Comparison of ENCODE assay signal across 9 mouse cellular contexts in the genomic region with DNA sequence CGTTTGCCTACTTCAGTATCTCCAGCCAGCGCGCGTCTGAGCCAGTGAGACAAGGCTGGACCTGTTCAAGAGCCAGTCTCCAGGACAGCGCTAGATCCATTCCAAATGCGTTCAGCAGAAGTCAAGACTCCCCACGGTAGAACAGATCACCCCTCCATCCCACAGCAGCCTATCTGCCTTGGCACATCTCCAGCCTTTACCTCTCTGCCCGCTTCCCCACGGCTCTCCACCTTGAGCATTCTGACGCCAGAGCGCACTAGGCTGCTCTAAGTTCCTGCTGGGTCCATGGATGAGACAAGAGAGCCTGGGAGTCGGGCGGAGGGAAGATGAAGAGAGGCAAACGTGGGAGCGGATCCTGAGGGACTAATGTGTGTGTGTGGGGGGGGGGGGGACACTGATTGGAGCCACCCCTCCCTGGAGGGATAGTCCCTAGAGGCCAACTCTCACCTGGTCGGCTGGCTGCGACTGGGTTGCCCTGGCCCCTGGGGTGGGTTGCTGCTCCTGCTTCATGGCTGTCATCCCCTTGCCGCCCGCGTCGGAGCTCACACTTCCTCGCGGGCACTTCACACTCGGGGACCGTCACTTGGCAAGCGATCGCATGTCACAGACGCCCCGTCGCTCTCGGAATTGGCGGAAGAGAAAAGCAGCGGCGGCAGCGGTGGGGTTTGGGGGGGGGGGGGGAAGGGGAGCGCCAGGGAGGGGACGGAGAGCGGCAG. TPM values are rescaled to one million over a fixed set of nuclear protein-coding genes. Genes with fewer than 3 reads are reported as not detected.
A peak's percentile ranks its signal among the peaks of the same experiment; 100 is the strongest.
DNase-seq lines count a peak whose midpoint lies in the region; ATAC-seq and TF ChIP-seq lines count a peak whose summit lies in the region.
"Had no signal": no experiment of that assay in that cellular context is flagged by ENCODE, and none has a peak within 500 bp of the region (broad histone marks: within the 10 kb centered on the region; RNA-seq: fewer than 3 reads in every experiment).

A gene (minus strand): TSS at position 635 of the 716 bp plus-strand sequence.

- H3K9ac ChIP-seq in heart, embryonic 12.5 days, result 0 out of 2 replicates have a peak within 1 kb of the TSS, but pooled peaks have one; percentile 38
- peak within 1 kb of the TSS; percentile 53 for H3K9ac ChIP-seq in forebrain, embryonic 11.5 days (ENCODE audit: low read length)
- peak within 1 kb of the TSS; percentile 41 for H3K9ac ChIP-seq in neural tube, embryonic 11.5 days (ENCODE audit: low read length)

- peak within 1 kb of the TSS; percentile 90 for H3K4me2 ChIP-seq in heart, embryonic 12.5 days
- peak within 1 kb of the TSS; percentile 92 for H3K4me2 ChIP-seq in forebrain, embryonic 11.5 days (ENCODE audit: low read depth, low read length, severe bottlenecking)
- peak within 1 kb of the TSS; percentile 94 for H3K4me2 ChIP-seq in neural tube, embryonic 11.5 days (ENCODE audit: low read depth)

- no peaks in the 10 kb centered on the region for H3K36me3 ChIP-seq in heart, embryonic 12.5 days
- H3K36me3 ChIP-seq in forebrain, embryonic 11.5 days (ENCODE audit: control insufficient read depth, insufficient read depth, low read length), result no peaks in the 10 kb centered on the region
- no peaks in the 10 kb centered on the region for H3K36me3 ChIP-seq in neural tube, embryonic 11.5 days (ENCODE audit: control insufficient read depth, insufficient read depth, low read length)

- H3K4me1 ChIP-seq in heart, embryonic 12.5 days (replicated peaks), result peaks cover 12% of the 10 kb centered on the region
- H3K4me1 ChIP-seq in bone marrow macrophage, adult 2 months (ENCODE audit: control insufficient read depth, insufficient read depth, low read length), result no peaks in the 10 kb centered on the region
- H3K4me1 ChIP-seq in forebrain, embryonic 11.5 days (replicated peaks; ENCODE audit: control insufficient read depth, insufficient read depth, low read length), result peaks cover 4% of the 10 kb centered on the region; the same call in 1 of the 2 replicates
- H3K4me1 ChIP-seq in neural tube, embryonic 11.5 days (ENCODE audit: control insufficient read depth, insufficient read depth, low read length), result no peaks in the 10 kb centered on the region

- no peak for TF ChIP-seq POLR2A in bone marrow macrophage, adult 2 months (IDR thresholded peaks at IDR 0.05; ENCODE audit: borderline replicate concordance, low read depth, low read length)

- TF ChIP-seq CTCF in bone marrow macrophage, adult 2 months (IDR thresholded peaks at IDR 0.05; ENCODE audit: low read depth, low read length), result no peak

- peaks cover 37% of the 10 kb centered on the region for H3K27me3 ChIP-seq in heart, embryonic 12.5 days (replicated peaks)
- H3K27me3 ChIP-seq in forebrain, embryonic 11.5 days (ENCODE audit: control insufficient read depth, insufficient read depth, low read length), result peaks cover 18% of the 10 kb centered on the region
- H3K27me3 ChIP-seq in neural tube, embryonic 11.5 days (ENCODE audit: control insufficient read depth, insufficient read depth, low read length), result peaks cover 25% of the 10 kb centered on the region

- ATAC-seq in heart, embryonic 12.5 days (ENCODE audit: insufficient number of reproducible peaks, low FRiP score), result no peak
- peak; percentile 67 for ATAC-seq in forebrain, embryonic 11.5 days (replicated peaks; ENCODE audit: low FRiP score)
- ATAC-seq in neural tube, embryonic 11.5 days (ENCODE audit: insufficient read depth, low FRiP score, low TSS enrichment), result peak; percentile 62

- 2% methylated on average over 37 of the region's 38 CpGs for WGBS in heart, embryonic 12.5 days
- 1% methylated on average over 25 of the region's 38 CpGs for WGBS in forebrain, embryonic 11.5 days
- under 1% methylated on average over 26 of the region's 38 CpGs for WGBS in neural tube, embryonic 11.5 days

- no peak within 1 kb of the TSS for H3K27ac ChIP-seq in heart, embryonic 12.5 days (ENCODE audit: poor library complexity, severe bottlenecking)
- no peak within 1 kb of the TSS for H3K27ac ChIP-seq in bone marrow macrophage, adult 2 months (ENCODE audit: insufficient read depth, low read depth, low read length)
- H3K27ac ChIP-seq in forebrain, embryonic 11.5 days (ENCODE audit: low read depth, low read length), result no peak within 1 kb of the TSS
- H3K27ac ChIP-seq in neural tube, embryonic 11.5 days (ENCODE audit: low read depth, low read length), result no peak within 1 kb of the TSS

- H3K4me3 ChIP-seq in heart, embryonic 12.5 days, result peak within 1 kb of the TSS; percentile 49
- H3K4me3 ChIP-seq in bone marrow macrophage, adult 2 months (ENCODE audit: insufficient read depth, low read length), result peak within 1 kb of the TSS; percentile 50
- H3K4me3 ChIP-seq in forebrain, embryonic 11.5 days (ENCODE audit: low read depth, low read length), result peak within 1 kb of the TSS; percentile 53
- peak within 1 kb of the TSS; percentile 53 for H3K4me3 ChIP-seq in neural tube, embryonic 11.5 days (ENCODE audit: low read depth, low read length)

- H3K9me3 ChIP-seq in heart, embryonic 12.5 days (replicated peaks), result no peaks in the 10 kb centered on the region
- H3K9me3 ChIP-seq in forebrain, embryonic 11.5 days (ENCODE audit: control insufficient read depth, low read length), result no peaks in the 10 kb centered on the region
- H3K9me3 ChIP-seq in neural tube, embryonic 11.5 days (ENCODE audit: control insufficient read depth, low read length), result no peaks in the 10 kb centered on the region

- no peak for DNase-seq in heart, adult 11 months
- peak; percentile 75 for DNase-seq in forebrain, embryonic 11.5 days (ENCODE audit: low spot score)
- DNase-seq in left cerebral cortex, adult 8-10 months (ENCODE audit: low spot score in 2 of 2), result peak; percentile 21 to 32
- peak; percentile 56 for DNase-seq in neural tube, embryonic 11.5 days (ENCODE audit: low spot score)
- DNase-seq in urinary bladder, adult 2 months (ENCODE audit: low spot score), result no peak
- no peak for DNase-seq in ovary, postnatal 10 days (ENCODE audit: low spot score)

RNA-seq across cellular contexts. Expression of the gene that starts here (rescaled TPM):
- not detected in 2 replicates for polyA plus RNA-seq in heart, embryonic 12.5 days (2016; fragmentation: Nextera tagmentation; extraction: Ambion mirVana)
- polyA plus RNA-seq in bone marrow macrophage, adult 2 months (2012; ENCODE audit: insufficient read depth, insufficient read length, missing spikeins), result 1.0 TPM in 1 of 2 replicates, not detected in the other
- 0.20 and 0.28 TPM in 2 replicates for polyA plus RNA-seq in forebrain, embryonic 11.5 days (2014; fragmentation: Nextera tagmentation; extraction: Ambion mirVana)
- total RNA-seq in left cerebral cortex, adult 8-10 months (2022), result 100 to 1,000 TPM; 132 to 171 (median 147) TPM
- 0.70 and 1.1 TPM in 2 replicates for polyA plus RNA-seq in neural tube, embryonic 11.5 days (2014; fragmentation: Nextera tagmentation; extraction: Ambion mirVana)
- 0.01 and 0.04 TPM in 2 replicates for polyA plus RNA-seq in urinary bladder, adult 2 months (2012; rRNA removed)
- polyA plus RNA-seq: C2C12 had no signal

Comparison
In these comparisons a context has a peak if more than half of its experiments do, and no peak if none do; other contexts are left out.
1. Peak in DNase-seq, ATAC-seq, H3K4me3 ChIP-seq, H3K9ac ChIP-seq and H3K4me2 ChIP-seq in forebrain, embryonic 11.5 days; RNA of the gene not detected or under 1 TPM.
2. DNase-seq: peak in left cerebral cortex, adult 8-10 months (2 of 2) and neural tube, embryonic 11.5 days (single experiment); none in heart, adult 11 months (single experiment), urinary bladder, adult 2 months (single experiment) and ovary, postnatal 10 days (single experiment).
3. Peak in every context shown above with its lines, with median percentiles within 50 percentile points of each other: H3K4me2 ChIP-seq, H3K4me3 ChIP-seq and H3K9ac ChIP-seq.